Mouse (Mus musculus): ENCODE results near the gene Papolg. TPM values are rescaled to one million over a fixed set of nuclear protein-coding genes. Genes with fewer than 3 reads are reported as not detected.

Gene Papolg
- polyA plus RNA-seq, 1 experiment = 2.9 TPM

DNA sequence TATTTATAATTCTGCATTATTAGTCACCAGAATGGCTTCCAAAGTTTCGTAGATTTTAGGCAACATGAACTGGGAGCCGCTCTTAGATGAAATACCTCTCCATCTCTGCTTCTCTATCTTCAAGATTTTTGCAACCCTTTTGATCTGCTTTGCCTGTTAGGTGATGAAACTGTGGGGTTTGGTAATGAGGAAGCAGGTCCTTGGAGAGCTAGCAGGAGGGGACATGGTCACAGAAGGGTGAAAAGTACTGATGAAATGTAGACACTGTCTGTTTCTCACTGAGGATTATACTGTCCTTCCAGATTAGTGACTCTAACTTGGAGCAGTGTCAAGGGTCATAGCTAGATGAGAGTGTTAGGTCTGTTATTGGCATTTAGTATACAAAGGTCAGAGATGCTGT, 73.4 kb downstream of the Papolg start:
- Histone ChIP-seq H3K36me3 (ENCODE audit: control insufficient read depth, insufficient read depth, low read length) (no peaks in the 10 kb centered on the region), H3K27me3 (replicated peaks; ENCODE audit: control insufficient read depth, insufficient read depth, low read length) (no peaks in the 10 kb centered on the region), H3K4me3 (ENCODE audit: insufficient read depth, low read depth, low read length) (no peak overlapping the region), H3K4me1 (ENCODE audit: control insufficient read depth, insufficient read depth, low read length) (no peaks in the 10 kb centered on the region), H3K27ac (ENCODE audit: insufficient read depth, low read depth, low read length) (no peak overlapping the region)
- no peak for TF ChIP-seq CTCF (conservative IDR thresholded peaks at IDR 0.05; ENCODE audit: insufficient read depth, insufficient read length, low read depth, low read length)
- TF ChIP-seq POLR2A (IDR thresholded peaks at IDR 0.05; ENCODE audit: low read depth, low read length) = no peak
- DNase-seq = no peak
- WGBS = 88% methylated on average over 2 of the region's 2 CpGs

DNA sequence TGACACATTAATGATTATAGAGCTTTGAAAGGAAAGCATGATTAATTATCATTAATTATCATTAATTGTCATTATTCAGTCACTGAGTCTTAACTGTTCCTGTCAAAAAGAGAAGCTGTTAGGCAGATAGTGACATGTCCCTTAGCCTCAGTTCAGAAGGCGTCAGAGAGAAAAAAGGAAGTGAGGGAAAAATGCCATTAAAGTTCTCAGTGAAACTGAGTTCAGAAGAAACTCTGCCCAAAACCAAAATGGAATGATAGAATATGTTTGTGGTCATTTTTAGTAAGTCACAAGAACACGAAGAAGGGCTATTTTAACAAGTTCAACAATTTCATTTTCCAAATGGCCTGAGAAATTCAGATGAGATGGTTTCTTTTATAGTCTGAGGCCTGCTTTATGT, 74.1 kb downstream of the Papolg start:
- Histone ChIP-seq H3K4me3 (ENCODE audit: insufficient read depth, low read depth, low read length) (no peak overlapping the region), H3K4me1 (ENCODE audit: control insufficient read depth, insufficient read depth, low read length) (no peaks in the 10 kb centered on the region), H3K36me3 (ENCODE audit: control insufficient read depth, insufficient read depth, low read length) (no peaks in the 10 kb centered on the region), H3K27ac (ENCODE audit: insufficient read depth, low read depth, low read length) (no peak overlapping the region), H3K27me3 (replicated peaks; ENCODE audit: control insufficient read depth, insufficient read depth, low read length) (no peaks in the 10 kb centered on the region)
- no peak for TF ChIP-seq CTCF (conservative IDR thresholded peaks at IDR 0.05; ENCODE audit: insufficient read depth, insufficient read length, low read depth, low read length)
- no peak for TF ChIP-seq POLR2A (IDR thresholded peaks at IDR 0.05; ENCODE audit: low read depth, low read length)
- WGBS = 67% methylated on average over 2 of the region's 2 CpGs
- DNase-seq = no peak

DNA sequence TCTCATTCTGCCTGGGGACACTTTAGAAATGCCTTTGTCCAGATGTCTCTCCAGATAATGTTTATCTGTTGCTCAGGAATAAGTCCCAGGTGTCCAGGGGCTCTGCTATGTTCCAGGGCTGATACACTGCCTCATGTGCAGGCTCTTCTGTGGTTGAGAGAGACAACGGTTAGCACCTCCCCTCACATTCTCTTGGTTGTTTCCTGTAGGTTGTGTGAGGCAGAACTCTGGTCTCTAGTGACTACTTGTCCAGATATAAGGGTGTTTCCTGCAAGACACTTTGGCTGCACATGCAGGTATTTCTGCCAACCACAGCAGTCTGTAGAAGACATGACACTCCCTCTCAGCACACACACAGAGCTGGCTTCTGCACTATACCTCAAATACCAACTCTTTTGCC, 76.3 kb downstream of the Papolg start:
- no peak for DNase-seq
- Histone ChIP-seq H3K27me3 (replicated peaks; ENCODE audit: control insufficient read depth, insufficient read depth, low read length) (no peaks in the 10 kb centered on the region), H3K36me3 (ENCODE audit: control insufficient read depth, insufficient read depth, low read length) (no peaks in the 10 kb centered on the region), H3K4me1 (ENCODE audit: control insufficient read depth, insufficient read depth, low read length) (no peaks in the 10 kb centered on the region), H3K4me3 (ENCODE audit: insufficient read depth, low read depth, low read length) (no peak overlapping the region), H3K27ac (ENCODE audit: insufficient read depth, low read depth, low read length) (no peak overlapping the region)
- 88% methylated on average over 1 of the region's 1 CpGs for WGBS
- TF ChIP-seq POLR2A (IDR thresholded peaks at IDR 0.05; ENCODE audit: low read depth, low read length) (no peak), CTCF (conservative IDR thresholded peaks at IDR 0.05; ENCODE audit: insufficient read depth, insufficient read length, low read depth, low read length) (no peak)

Other genes starting within 250 kb of the Papolg start
- 2.2 and 3.2 TPM in 2 replicates for gene Pus10, start 229.6 kb downstream of the Papolg start, polyA plus RNA-seq (2012; rRNA removed)
- 10.1 and 11.5 TPM in 2 replicates for gene Pex13, start 229.3 kb downstream of the Papolg start, polyA plus RNA-seq (2012; rRNA removed)
- 0.72 and 1.3 TPM in 2 replicates for gene Rel, start 124.3 kb downstream of the Papolg start, polyA plus RNA-seq (2012; rRNA removed)
- gene A830031A19Rik, start 179.8 kb upstream of the Papolg start, polyA plus RNA-seq (2012; rRNA removed) = not detected in 2 replicates
- gene Bcl11a, start 182.8 kb upstream of the Papolg start, polyA plus RNA-seq (2012; rRNA removed) = 0.14 and 0.72 TPM in 2 replicates